Mouse (Mus musculus): Measurements from ENCODE around the gene Gprc5a.

- TF ChIP-seq POLR2A (IDR thresholded peaks at IDR 0.05; ENCODE audit: borderline replicate concordance, insufficient read depth, low read length) (no peak), CTCF (IDR thresholded peaks at IDR 0.05; ENCODE audit: borderline replicate concordance, insufficient read depth, low read depth, low read length) (no peak)
Measured at GRCm38 (mm10) chr6:135085703-135086102, 20.3 kb downstream of the Gprc5a start.
